In the genomic region with DNA sequence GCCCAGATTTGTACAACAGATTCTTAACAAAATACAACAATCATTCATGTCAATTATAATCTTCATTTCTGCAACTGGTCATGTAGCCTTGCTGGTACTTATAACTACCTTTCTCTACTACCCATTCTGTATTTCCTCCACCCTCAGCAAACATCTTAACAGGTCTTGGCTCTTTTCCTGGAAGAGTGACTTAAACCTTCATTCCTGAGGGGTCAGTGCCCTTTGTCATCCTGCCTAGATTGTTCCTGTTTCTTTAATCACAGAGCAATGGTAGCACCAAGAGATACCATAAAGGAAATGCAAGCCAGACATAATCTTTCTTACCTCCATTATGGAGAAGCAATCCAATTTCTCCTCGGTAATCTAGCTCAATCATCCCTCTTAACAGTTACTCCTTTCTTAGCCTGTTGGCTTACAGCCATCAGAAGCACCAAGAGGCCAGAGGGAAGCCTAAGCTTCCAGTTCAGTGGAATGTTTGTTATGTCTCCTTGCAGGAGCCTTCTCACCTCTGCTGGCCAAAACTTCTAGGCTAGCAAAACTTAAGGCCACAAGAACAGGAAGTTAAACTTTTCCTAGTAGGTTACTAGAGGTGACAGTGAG, we compare ENCODE assay signal across 24 mouse cellular contexts. TPM values are rescaled to one million over a fixed set of nuclear protein-coding genes. Genes with fewer than 3 reads are reported as not detected.
DNase-seq lines count a peak whose midpoint lies in the region; ATAC-seq lines count a peak whose summit lies in the region.
"Had no signal": no experiment of that assay in that cellular context is flagged by ENCODE, and none has a peak within 500 bp of the region (broad histone marks: within the 10 kb centered on the region; RNA-seq: fewer than 3 reads in every experiment).

No protein-coding gene starts in this region.

- DNase-seq in kidney, adult 9 months = peak; percentile 16
- DNase-seq in lung, postnatal 36 days = peak; percentile 55
- no peak for DNase-seq in lung, postnatal 14 days
- DNase-seq in NIH3T3 (ENCODE audit: low read depth) = peak; percentile 35
- no peak for DNase-seq in cerebellum, adult 9-10 months
- DNase-seq in right cerebral cortex, postnatal 10 days (ENCODE audit: low spot score in 2 of 2) = no peak
- DNase-seq: adrenal gland, adult 8-10 months; adrenal gland, postnatal 36 days; B cell, adult 2 months; cerebellum, adult 11 months; cerebellum, adult 8-10 months; cerebellum, postnatal 25 days; gastrocnemius, postnatal 10 days; heart, adult 2 months; heart, postnatal 14 days had no signal

- no peaks in the 10 kb centered on the region for H3K27me3 ChIP-seq in kidney, embryonic 14.5 days (ENCODE audit: control insufficient read depth, insufficient read depth, low read length)
- H3K27me3 ChIP-seq: embryonic facial prominence, embryonic 12.5 days; forebrain, embryonic 15.5 days; heart, embryonic 15.5 days; hindbrain, embryonic 15.5 days had no signal

- H3K36me3 ChIP-seq in kidney, embryonic 14.5 days (ENCODE audit: control insufficient read depth, insufficient read depth, low read length) = no peaks in the 10 kb centered on the region
- H3K36me3 ChIP-seq: embryonic facial prominence, embryonic 12.5 days; forebrain, embryonic 15.5 days; G1E; heart, embryonic 15.5 days; hindbrain, embryonic 10.5 days; hindbrain, embryonic 15.5 days had no signal

- WGBS in kidney, embryonic 14.5 days = 76% methylated on average over 1 of the region's 1 CpGs

- no peaks in the 10 kb centered on the region for H3K9me3 ChIP-seq in kidney, embryonic 14.5 days (ENCODE audit: control insufficient read depth, low read length)
- H3K9me3 ChIP-seq: embryonic facial prominence, embryonic 12.5 days; forebrain, embryonic 15.5 days; G1E; heart, embryonic 15.5 days; hindbrain, embryonic 10.5 days; hindbrain, embryonic 15.5 days had no signal

- H3K27ac ChIP-seq in kidney, embryonic 14.5 days (ENCODE audit: low read depth, low read length) = no peak overlapping the region
- H3K27ac ChIP-seq: embryonic facial prominence, embryonic 12.5 days; forebrain, embryonic 15.5 days; heart, adult 2 months; heart, embryonic 15.5 days; hindbrain, embryonic 10.5 days; hindbrain, embryonic 15.5 days had no signal

- H3K4me1 ChIP-seq in kidney, embryonic 14.5 days (ENCODE audit: control insufficient read depth, insufficient read depth, low read length) = no peaks in the 10 kb centered on the region
- H3K4me1 ChIP-seq: embryonic facial prominence, embryonic 12.5 days; forebrain, embryonic 15.5 days; hindbrain, embryonic 10.5 days; hindbrain, embryonic 15.5 days had no signal

- no peak for ATAC-seq in kidney, embryonic 14.5 days (ENCODE audit: low FRiP score, low TSS enrichment)
- ATAC-seq: CD4-positive, CD25-positive, alpha-beta regulatory T cell, adult 4 months; forebrain, embryonic 15.5 days had no signal

- no peak overlapping the region for H3K9ac ChIP-seq in kidney, embryonic 14.5 days (ENCODE audit: low read depth, low read length)
- H3K9ac ChIP-seq: embryonic facial prominence, embryonic 12.5 days; forebrain, embryonic 15.5 days; heart, embryonic 15.5 days; hindbrain, embryonic 15.5 days had no signal

- no peak overlapping the region for H3K4me2 ChIP-seq in kidney, embryonic 14.5 days (replicated peaks; ENCODE audit: low read depth, low read length)
- H3K4me2 ChIP-seq: embryonic facial prominence, embryonic 12.5 days; forebrain, embryonic 15.5 days; heart, embryonic 11.5 days; heart, embryonic 15.5 days; hindbrain, embryonic 15.5 days had no signal

- no peak overlapping the region for H3K4me3 ChIP-seq in kidney, embryonic 14.5 days (ENCODE audit: low read length)
- H3K4me3 ChIP-seq: embryonic facial prominence, embryonic 12.5 days; forebrain, embryonic 15.5 days; heart, adult 2 months; heart, embryonic 15.5 days; hindbrain, embryonic 10.5 days; hindbrain, embryonic 15.5 days had no signal

RNA-seq across cellular contexts. Expression of gene Chchd6, which starts 59.7 kb away (rescaled TPM):
- 69.0 and 77.1 TPM in 2 replicates for polyA plus RNA-seq in kidney, embryonic 14.5 days (2014; fragmentation: Nextera tagmentation; extraction: Ambion mirVana)

Comparison
In these comparisons a context has a peak if more than half of its experiments do, and no peak if none do; other contexts are left out.
1. DNase-seq: peak in kidney, adult 9 months (single experiment), lung, postnatal 36 days (single experiment) and NIH3T3 (single experiment); none in lung, postnatal 14 days (single experiment), cerebellum, adult 9-10 months (single experiment) and right cerebral cortex, postnatal 10 days (0 of 2).